33 mouse cellular contexts compared by ENCODE assay signal in the genomic region with DNA sequence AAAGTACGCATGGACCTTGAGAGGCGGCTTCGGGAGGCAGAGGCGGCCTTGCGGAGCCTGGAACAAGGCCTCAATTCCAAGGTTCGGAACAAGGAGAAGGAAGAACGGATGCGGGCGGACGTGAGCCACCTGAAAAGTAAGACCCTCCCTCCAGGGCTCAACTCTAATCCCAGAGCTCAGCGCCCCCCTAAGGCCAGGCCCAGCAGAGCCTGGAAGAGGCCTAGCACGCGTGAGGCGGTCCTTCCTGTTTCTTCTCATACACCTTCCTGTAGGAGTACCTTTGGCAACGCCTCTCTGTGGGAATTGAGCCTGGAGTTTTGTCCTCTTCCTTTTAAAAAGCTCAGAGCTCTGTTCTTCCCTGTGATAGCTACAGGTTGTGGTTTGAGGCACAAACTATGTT. TPM values are rescaled to one million over a fixed set of nuclear protein-coding genes. Genes with fewer than 3 reads are reported as not detected.
DNase-seq lines count a peak whose midpoint lies in the region; ATAC-seq and TF ChIP-seq lines count a peak whose summit lies in the region.
"Had no signal": no experiment of that assay in that cellular context is flagged by ENCODE, and none has a peak within 500 bp of the region (broad histone marks: within the 10 kb centered on the region; RNA-seq: fewer than 3 reads in every experiment).

No protein-coding gene starts in this region.

- H3K4me1 ChIP-seq in E14TG2a.4 (replicated peaks; ENCODE audit: low read depth, low read length), result peaks cover 46% of the 10 kb centered on the region
- peaks cover 0 to 8% of the 10 kb centered on the region in 2 experiments; a peak in 1 of 4 replicates for H3K4me1 ChIP-seq in ES-E14 (ENCODE audit: control insufficient read depth in 2 of 2, insufficient read depth in 2 of 2, low read length in 2 of 2, poor library complexity in 1 of 2)
- H3K4me1 ChIP-seq: forebrain, embryonic 12.5 days had no signal

- H3K9me3 ChIP-seq in E14TG2a.4 (ENCODE audit: low read length), result no peaks in the 10 kb centered on the region
- H3K9me3 ChIP-seq in ES-E14 (ENCODE audit: control insufficient read depth, insufficient read depth, low read depth, low read length), result no peaks in the 10 kb centered on the region
- H3K9me3 ChIP-seq: embryonic facial prominence, embryonic 10.5 days; embryonic facial prominence, embryonic 13.5 days; forebrain, embryonic 12.5 days; G1E; heart, embryonic 10.5 days; heart, embryonic 13.5 days had no signal

- peaks cover 20% of the 10 kb centered on the region for H3K27me3 ChIP-seq in E14TG2a.4 (ENCODE audit: insufficient read depth, low read length)
- H3K27me3 ChIP-seq: embryonic facial prominence, embryonic 13.5 days; Patski had no signal

- H3K36me3 ChIP-seq in E14TG2a.4 (ENCODE audit: insufficient read depth, low read length) (peaks cover 20% of the 10 kb centered on the region), ES-E14 (ENCODE audit: control insufficient read depth, insufficient read depth, low read length, poor library complexity, severe bottlenecking) (no peaks in the 10 kb centered on the region)
- H3K36me3 ChIP-seq: embryonic facial prominence, embryonic 10.5 days; embryonic facial prominence, embryonic 13.5 days; forebrain, embryonic 12.5 days; G1E; heart, embryonic 10.5 days; heart, embryonic 13.5 days had no signal

- ATAC-seq in cerebellum, adult (ENCODE audit: insufficient number of reproducible peaks, low FRiP score, low TSS enrichment), result no peak
- ATAC-seq: forebrain, embryonic 16.5 days; intestine, postnatal 0 days; Patski had no signal

- DNase-seq in adrenal gland, postnatal 10 days, result peak; percentile 16
- DNase-seq in adrenal gland, postnatal 25 days, result no peak
- DNase-seq in ES-E14 (ENCODE audit: low read depth, low spot score) (peak; percentile 68), ZHBTc4 (ENCODE audit: low read depth, low spot score) (peak; percentile 89)
- DNase-seq in kidney, adult 11 months, result no peak
- no peak for DNase-seq in right cerebral cortex, adult 2 months (ENCODE audit: low spot score in 2 of 2)
- DNase-seq: cerebellum, adult 11-12 months; cerebellum, adult 8-10 months; cerebellum, postnatal 10 days; cerebellum, postnatal 36 days; embryo, embryonic 11 days; gastrocnemius, postnatal 10 days; gastrocnemius, postnatal 36 days; heart, adult 2 months; heart, postnatal 14 days; heart, postnatal 4 days had no signal

- H3K9ac ChIP-seq in ES-E14 (ENCODE audit: insufficient read depth, low read depth, low read length, poor library complexity, severe bottlenecking), result peak overlapping the region; percentile 79
- H3K9ac ChIP-seq: embryonic facial prominence, embryonic 13.5 days; forebrain, embryonic 12.5 days; heart, embryonic 13.5 days; hindbrain, embryonic 14.5 days had no signal

- H3K4me3 ChIP-seq in E14TG2a.4 (replicated peaks; ENCODE audit: low read length) (peak overlapping the region; percentile 82), ES-E14 (ENCODE audit: insufficient read depth in 1 of 2, low read depth in 1 of 2, low read length in 2 of 2, poor library complexity in 1 of 2, severe bottlenecking in 1 of 2) (peak overlapping the region; percentile 73 to 74)
- H3K4me3 ChIP-seq: embryonic facial prominence, embryonic 10.5 days; embryonic facial prominence, embryonic 13.5 days; erythroblast, embryonic 14.5 days; forebrain, embryonic 12.5 days; heart, adult 2 months; heart, embryonic 10.5 days; heart, embryonic 13.5 days had no signal

- in situ Hi-C loops in ES-E14 (cut with MboI; ENCODE audit: low sequenced_read_pairs in 2 of 2, unreplicated experiment in 2 of 2), result no loop called here

- H3K27ac ChIP-seq in ES-E14 (ENCODE audit: insufficient read depth, low read depth, low read length, poor library complexity, severe bottlenecking), result peak overlapping the region; percentile 8; the same call in 1 of the 2 replicates
- H3K27ac ChIP-seq: embryonic facial prominence, embryonic 10.5 days; embryonic facial prominence, embryonic 13.5 days; forebrain, embryonic 12.5 days; heart, adult 2 months; heart, embryonic 10.5 days; heart, embryonic 13.5 days; hindbrain, embryonic 14.5 days; hindbrain, postnatal 0 days had no signal

- no peak; the same call in 1 of the 2 replicates for TF ChIP-seq CTCF in E14TG2a.4 (conservative IDR thresholded peaks at IDR 0.05; ENCODE audit: low read length)

TF ChIP-seq in ES-E14, 5 proteins besides CTCF, POLR2A, EP300 and RAD21:
- TF ChIP-seq MAFK (IDR thresholded peaks at IDR 0.05; ENCODE audit: insufficient read depth, low read depth, low read length), result no peak
- no peak for TF ChIP-seq ZC3H11A (IDR thresholded peaks at IDR 0.05; ENCODE audit: borderline replicate concordance, low read depth, low read length)
- TF ChIP-seq ZNF384 (IDR thresholded peaks at IDR 0.05; ENCODE audit: low read depth, low read length), result no peak
- no peak for TF ChIP-seq HCFC1 (IDR thresholded peaks at IDR 0.05; ENCODE audit: borderline replicate concordance, insufficient read depth, low read length)
- TF ChIP-seq CHD2 (IDR thresholded peaks at IDR 0.05; ENCODE audit: low read depth, low read length), result no peak

RNA-seq across cellular contexts. Expression of gene Plekhd1, which starts 29.1 kb away (rescaled TPM):
- total RNA-seq in adrenal gland, postnatal 10 days (2021), result under 1 TPM in 1 of 2 experiments, not detected in 1; 0.21 TPM
- total RNA-seq in adrenal gland, postnatal 25 days (2021), result not detected in 2 replicates
- total RNA-seq in ES-E14 (2012; rRNA removed), result 8.2 and 8.7 TPM in 2 replicates
- total RNA-seq: adrenal gland, adult 18-20 months; gastrocnemius, postnatal 36 days; granulocyte monocyte progenitor cell, adult 5-6 weeks; heart, adult 2 months had no signal

RNA-seq across cellular contexts. Expression of gene Ccdc177, which starts 39.0 kb away (rescaled TPM):
- total RNA-seq in adrenal gland, postnatal 10 days (2021), result under 1 TPM; 0.06 to 0.12 TPM
- 0.09 TPM in 1 of 2 replicates, not detected in the other for total RNA-seq in adrenal gland, postnatal 25 days (2021)
- 0.40 and 0.63 TPM in 2 replicates for total RNA-seq in ES-E14 (2012; rRNA removed)
- total RNA-seq: adrenal gland, adult 18-20 months; gastrocnemius, adult 18-20 months; gastrocnemius, postnatal 36 days; granulocyte monocyte progenitor cell, adult 5-6 weeks had no signal

Comparison
In these comparisons a context has a peak if more than half of its experiments do, and no peak if none do; other contexts are left out.
1. DNase-seq: peak in adrenal gland, postnatal 10 days (single experiment), ES-E14 (single experiment) and ZHBTc4 (single experiment); none in adrenal gland, postnatal 25 days (single experiment), kidney, adult 11 months (single experiment) and right cerebral cortex, adult 2 months (0 of 2).